Mouse (Mus musculus) small intestine, adult 2 months (tissue): ENCODE measurements around the gene Asb2.

Source experiments
- CTCF ChIP-seq: fragments of 200-500 bp; IDR thresholded peaks from 2 replicates; pipeline ENCODE4 v1.5.1; 2012; ENCODE audit warnings: low read depth, mild to moderate bottlenecking, control low read depth, inconsistent platforms, low read length, moderate library complexity, mixed read lengths; ENCODE audit not compliant: insufficient replicate concordance, insufficient read length; ENCODE audit errors: extremely low read depth
- POLR2A ChIP-seq: fragments of 200-500 bp; IDR thresholded peaks from 2 replicates; pipeline ENCODE4 v1.6.1; 2012; ENCODE audit warnings: low read depth, mild to moderate bottlenecking, control low read depth, inconsistent platforms, low read length, moderate library complexity

DNA sequence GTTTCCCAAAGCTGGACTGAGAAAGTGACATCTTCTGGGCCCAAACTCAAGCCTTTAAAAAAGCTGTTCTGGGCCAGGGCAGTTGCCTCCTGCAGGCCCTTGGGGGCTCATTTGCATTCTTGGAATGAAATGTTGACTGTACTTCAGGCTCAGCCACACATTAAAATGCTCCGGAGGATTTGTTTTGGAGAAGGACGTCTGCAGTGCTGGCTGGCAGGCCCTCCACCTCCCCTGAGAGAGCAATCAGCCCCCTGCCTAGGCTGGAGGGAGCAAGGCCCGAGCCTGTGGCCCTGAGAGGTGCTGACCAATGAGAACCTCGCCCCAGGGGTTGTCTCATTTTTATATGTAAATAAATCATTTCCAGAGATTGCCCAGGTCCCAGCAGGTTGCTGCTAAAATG is 59.5 kb downstream of the Asb2 start:
- no peak for TF ChIP-seq POLR2A
- TF ChIP-seq CTCF, result no peak
